ENCODE assay signal across 16 mouse cellular contexts in genomic region chr14:12704461-12704860, GRCm38 (mm10).
DNase-seq lines count a peak whose midpoint lies in the region; TF ChIP-seq lines count a peak whose summit lies in the region.
"Had no signal": no experiment of that assay in that cellular context is flagged by ENCODE, and none has a peak within 500 bp of the region (broad histone marks: within the 10 kb centered on the region; RNA-seq: fewer than 3 reads in every experiment).

No protein-coding gene starts in this region.

- H3K27me3 ChIP-seq in liver, adult 2 months (ENCODE audit: control insufficient read depth, insufficient read depth, low read length) = no peaks in the 10 kb centered on the region
- H3K27me3 ChIP-seq: forebrain, embryonic 13.5 days; heart, embryonic 15.5 days; hindbrain, embryonic 15.5 days had no signal

- no peak overlapping the region for H3K4me3 ChIP-seq in liver, adult 2 months (ENCODE audit: insufficient read depth, low read depth, low read length)
- H3K4me3 ChIP-seq: embryonic facial prominence, embryonic 10.5 days; forebrain, embryonic 13.5 days; heart, adult 2 months; heart, embryonic 15.5 days; hindbrain, embryonic 15.5 days had no signal

- peak; percentile 14 to 26 for DNase-seq in cerebellum, adult 18-20 months
- no peak for DNase-seq in cerebellum, adult 9-11 months
- peak; percentile 3 for DNase-seq in liver, adult 2 months (ENCODE audit: extremely low read depth, low read depth, low spot score)
- no peak for DNase-seq in liver
- peak; percentile 13 for DNase-seq in brain, embryonic 14.5 days (ENCODE audit: low read depth)
- no peak for DNase-seq in thymus, postnatal 10 days (ENCODE audit: low spot score in 2 of 2)
- DNase-seq: adrenal gland, adult 8-10 months; forebrain, postnatal 0 days; gastrocnemius, postnatal 14 days; heart, adult 2 months; heart, postnatal 14 days; kidney, adult 8-10 months had no signal

- H3K79me2 ChIP-seq in liver, adult 2 months (ENCODE audit: control insufficient read depth, insufficient read depth, low read length) = no peaks in the 10 kb centered on the region

- no peaks in the 10 kb centered on the region for H3K4me1 ChIP-seq in liver, adult 2 months (ENCODE audit: control insufficient read depth, insufficient read depth, low read length)
- H3K4me1 ChIP-seq: embryonic facial prominence, embryonic 10.5 days; forebrain, embryonic 13.5 days; heart, embryonic 15.5 days; hindbrain, embryonic 15.5 days had no signal

- no peak overlapping the region for H3K9ac ChIP-seq in liver, adult 2 months (ENCODE audit: low read depth, low read length)
- H3K9ac ChIP-seq: forebrain, embryonic 13.5 days; forebrain, postnatal 0 days; heart, embryonic 15.5 days; hindbrain, embryonic 15.5 days had no signal

- TF ChIP-seq CTCF in liver, adult 2 months (IDR thresholded peaks at IDR 0.05; ENCODE audit: low read depth, low read length) = no peak
- no peak for TF ChIP-seq CTCF in brain, embryonic 14.5 days (IDR thresholded peaks at IDR 0.05; ENCODE audit: borderline replicate concordance, extremely low read depth, insufficient read depth, insufficient read length)

- no peaks in the 10 kb centered on the region for H3K36me3 ChIP-seq in liver, adult 2 months (ENCODE audit: control insufficient read depth, insufficient read depth, low read length)
- H3K36me3 ChIP-seq: embryonic facial prominence, embryonic 10.5 days; heart, embryonic 15.5 days; hindbrain, embryonic 15.5 days had no signal

- 57% methylated on average over 2 of the region's 2 CpGs for WGBS in liver, adult 2 months

- H3K27ac ChIP-seq in liver, adult 2 months (replicated peaks; ENCODE audit: insufficient read depth, low read depth, low read length) = no peak overlapping the region
- H3K27ac ChIP-seq: embryonic facial prominence, embryonic 10.5 days; forebrain, embryonic 13.5 days; heart, adult 2 months; heart, embryonic 15.5 days; hindbrain, embryonic 15.5 days had no signal

- TF ChIP-seq POLR2A in liver, adult 2 months (IDR thresholded peaks at IDR 0.05; ENCODE audit: extremely low read depth, insufficient read depth, low read length) = no peak
- TF ChIP-seq POLR2A in brain, embryonic 14.5 days (IDR thresholded peaks at IDR 0.05; ENCODE audit: borderline replicate concordance, extremely low read depth, insufficient read depth, insufficient read length, poor library complexity, severe bottlenecking) = no peak

Comparison
In these comparisons a context has a peak if more than half of its experiments do, and no peak if none do; other contexts are left out.
1. DNase-seq: peak in cerebellum, adult 18-20 months (2 of 2), liver, adult 2 months (single experiment) and brain, embryonic 14.5 days (single experiment); none in cerebellum, adult 9-11 months (single experiment), liver (single experiment) and thymus, postnatal 10 days (0 of 2).